Mouse (Mus musculus): ENCODE measurements around the gene Gpsm1.

Gpsm1 gene

DNA sequence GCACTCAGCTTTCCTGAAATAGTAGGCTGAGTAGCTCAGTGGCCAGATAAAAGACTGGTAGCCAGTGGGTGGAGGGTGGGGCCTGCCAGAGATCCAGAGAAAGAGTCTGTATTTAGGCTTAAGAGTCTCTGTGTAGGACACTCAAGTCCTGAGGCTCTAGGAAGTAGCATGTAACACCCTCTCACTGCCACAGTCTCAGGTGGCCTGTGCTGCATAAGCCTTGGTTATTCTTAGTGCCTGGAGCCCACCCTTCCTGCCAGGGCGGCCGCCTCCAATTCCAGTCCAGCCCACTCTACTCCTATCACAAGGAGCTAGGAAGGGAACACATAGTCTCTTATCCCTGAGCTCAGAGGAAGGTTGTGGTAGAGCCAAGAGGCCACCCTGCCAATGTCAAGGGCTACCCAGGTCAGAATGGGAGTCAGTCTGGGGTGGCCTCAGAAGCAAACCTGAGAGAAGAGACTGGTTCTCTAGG lies 26.2 kb downstream of the Gpsm1 start:
- DNase-seq (ENCODE audit: low read depth): no peak

DNA sequence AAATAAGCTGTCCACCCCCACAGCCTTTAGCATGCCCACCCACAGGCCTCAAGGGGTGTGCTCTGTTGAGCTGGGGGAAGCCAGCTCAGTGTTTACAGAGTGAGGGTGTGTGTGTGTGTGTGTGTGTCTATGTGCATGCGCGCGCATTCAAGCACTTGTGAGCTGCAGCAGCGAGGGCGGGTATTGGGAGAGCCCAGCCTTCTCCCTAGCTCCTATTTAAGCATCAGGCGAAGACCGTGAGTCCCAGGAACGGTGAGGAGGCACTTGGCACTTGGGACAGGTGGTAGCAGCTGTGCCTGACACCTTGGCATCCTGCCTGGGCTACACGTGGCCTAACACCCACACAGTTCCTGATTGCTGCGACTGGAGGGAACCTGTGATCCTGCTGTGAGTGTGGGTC lies 26.7 kb downstream of the Gpsm1 start:
- DNase-seq (ENCODE audit: low read depth): no peak

DNA sequence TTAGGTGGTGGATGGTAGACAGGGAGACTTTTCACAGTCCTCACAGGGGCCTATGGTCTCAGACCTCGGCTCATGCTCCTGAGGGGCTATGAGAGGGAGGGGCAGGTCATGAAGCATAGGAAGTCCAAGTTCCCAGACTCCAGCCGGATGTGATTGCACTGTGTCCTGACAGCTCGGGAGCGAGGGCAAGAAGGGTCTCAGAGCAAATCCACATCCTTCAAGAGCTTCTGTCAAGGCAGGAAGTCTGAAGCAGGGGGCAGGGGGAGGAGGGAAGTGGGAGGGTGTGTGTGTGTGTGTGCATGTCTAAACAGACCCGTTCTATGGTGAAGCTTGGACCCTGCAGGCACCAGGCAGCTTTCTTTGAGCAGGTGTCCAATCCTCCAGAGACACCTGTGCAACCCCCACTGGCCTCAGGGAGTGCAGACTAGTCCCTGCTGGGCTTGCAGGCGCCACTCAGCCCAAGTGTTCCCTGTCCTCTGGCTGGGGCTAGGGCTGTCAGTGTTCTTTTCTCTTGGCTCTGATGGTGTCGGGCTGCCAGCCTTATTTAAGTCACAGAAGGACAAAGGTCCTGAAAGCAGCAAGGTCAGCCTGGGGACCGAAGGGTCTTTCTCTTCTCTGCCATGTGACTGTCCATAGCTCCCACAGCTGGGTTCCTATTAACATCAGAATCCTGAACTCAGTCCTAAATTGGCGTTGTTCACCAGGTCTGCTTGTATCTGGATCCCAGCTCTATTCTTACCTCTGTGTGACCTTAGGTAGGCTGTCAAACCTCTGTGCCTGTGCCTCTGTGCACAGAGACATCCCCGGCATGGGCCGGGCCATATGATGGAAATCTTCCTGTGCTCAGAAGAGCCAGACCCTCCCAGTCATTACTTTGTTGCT lies 27.5 kb downstream of the Gpsm1 start:
- no peak for DNase-seq (ENCODE audit: low read depth)

DNA sequence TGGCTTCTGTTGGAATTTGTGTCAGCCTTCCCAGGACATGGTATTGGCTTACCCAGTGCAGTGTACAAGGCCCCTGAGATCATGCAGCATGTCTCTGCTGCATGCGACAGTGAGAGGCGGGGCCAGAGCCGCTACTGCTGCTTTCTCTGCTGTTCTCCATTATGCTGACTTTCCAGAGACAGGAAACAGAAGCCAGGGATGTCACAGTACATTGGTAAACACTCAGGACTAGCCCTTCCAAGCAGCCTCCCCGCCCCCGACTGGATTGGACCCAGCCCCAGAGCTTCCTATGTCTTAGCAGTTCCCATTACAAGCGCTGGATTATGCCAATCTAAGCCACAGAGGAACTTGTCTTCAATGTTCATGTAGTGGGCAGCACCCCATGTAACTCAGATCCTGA lies 32.9 kb downstream of the Gpsm1 start:
- DNase-seq (ENCODE audit: low read depth): no peak

DNA sequence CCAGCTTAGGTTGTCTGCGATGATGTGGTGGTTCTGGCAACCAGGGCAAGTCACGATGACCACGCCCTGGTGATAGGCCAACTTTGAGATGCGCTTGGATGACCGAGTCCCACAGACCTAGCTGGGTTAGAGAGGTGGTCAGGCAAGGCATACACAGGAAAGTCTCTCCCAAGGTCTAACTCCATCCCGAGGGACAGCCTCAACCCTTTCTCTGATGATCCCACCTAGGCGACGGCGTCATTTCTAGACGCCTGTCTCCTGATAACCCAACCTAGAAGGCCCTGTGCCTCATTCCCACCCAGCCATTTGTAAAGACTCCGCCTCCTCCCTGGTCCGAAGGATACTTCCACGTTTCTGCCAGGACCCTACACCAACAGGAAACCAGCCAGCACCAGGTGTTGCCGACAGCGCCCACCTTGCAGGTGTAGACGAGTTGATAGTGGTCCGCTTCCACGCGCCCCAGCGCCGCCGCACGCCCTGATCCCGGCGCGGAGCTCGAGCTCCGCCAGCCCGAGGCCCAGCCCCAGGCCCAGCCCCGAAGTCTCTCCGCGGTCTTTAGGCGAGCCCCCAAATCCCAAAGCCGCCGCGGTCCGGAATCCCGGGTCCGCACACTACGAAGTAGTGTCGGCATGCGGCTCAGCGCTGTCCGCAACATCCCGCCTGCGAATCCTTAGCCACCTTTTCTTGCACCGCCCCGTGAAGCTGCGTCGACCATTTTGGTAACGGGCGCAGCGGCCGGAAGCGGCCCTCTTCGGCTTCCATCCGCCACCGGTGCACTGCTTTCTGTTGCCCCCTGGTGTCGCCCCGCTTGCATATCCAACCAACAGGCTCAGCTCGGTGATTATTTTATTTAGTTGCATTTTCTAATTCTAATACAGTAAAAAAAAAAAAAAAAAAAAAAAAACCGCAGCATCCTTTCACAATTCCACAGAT lies 36.3 kb downstream of the Gpsm1 start, which contains the start of gene Dnlz:
Dnlz (minus strand) TSS at position 753 of the 933 bp plus-strand sequence.
- peak; percentile 94 for DNase-seq (ENCODE audit: low read depth)

DNA sequence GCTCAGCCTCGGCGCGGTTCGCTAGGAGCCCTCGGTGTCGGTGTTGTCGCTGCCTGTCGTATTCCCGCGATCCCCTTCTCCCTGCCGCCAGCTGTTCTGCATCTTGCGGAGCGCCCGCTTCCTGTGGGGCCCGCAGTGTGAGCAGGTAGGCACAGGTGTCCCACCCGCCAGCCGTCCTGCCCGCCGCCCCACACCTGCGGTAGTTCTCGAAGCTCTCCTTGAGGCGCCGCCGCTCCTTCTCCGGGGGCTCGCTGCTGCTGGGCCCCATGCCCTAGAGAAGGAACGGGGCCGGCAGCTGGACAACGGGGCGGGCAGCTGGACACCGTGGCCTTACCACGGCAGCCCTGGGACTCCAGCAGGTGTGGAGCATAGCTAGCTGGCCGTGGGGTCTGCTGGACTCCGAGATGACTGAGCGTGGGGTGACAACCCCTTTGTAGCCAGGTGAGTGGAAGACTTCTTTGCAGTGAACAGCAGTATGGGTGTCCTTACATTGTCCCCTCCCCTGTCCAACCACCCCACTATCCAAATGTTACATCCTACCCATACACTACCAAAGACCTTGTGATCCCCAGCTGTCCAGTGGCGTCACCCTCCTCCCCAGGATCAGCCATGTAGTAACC lies 37.1 kb downstream of the Gpsm1 start:
- peak; percentile 11 for DNase-seq (ENCODE audit: low read depth)

DNA sequence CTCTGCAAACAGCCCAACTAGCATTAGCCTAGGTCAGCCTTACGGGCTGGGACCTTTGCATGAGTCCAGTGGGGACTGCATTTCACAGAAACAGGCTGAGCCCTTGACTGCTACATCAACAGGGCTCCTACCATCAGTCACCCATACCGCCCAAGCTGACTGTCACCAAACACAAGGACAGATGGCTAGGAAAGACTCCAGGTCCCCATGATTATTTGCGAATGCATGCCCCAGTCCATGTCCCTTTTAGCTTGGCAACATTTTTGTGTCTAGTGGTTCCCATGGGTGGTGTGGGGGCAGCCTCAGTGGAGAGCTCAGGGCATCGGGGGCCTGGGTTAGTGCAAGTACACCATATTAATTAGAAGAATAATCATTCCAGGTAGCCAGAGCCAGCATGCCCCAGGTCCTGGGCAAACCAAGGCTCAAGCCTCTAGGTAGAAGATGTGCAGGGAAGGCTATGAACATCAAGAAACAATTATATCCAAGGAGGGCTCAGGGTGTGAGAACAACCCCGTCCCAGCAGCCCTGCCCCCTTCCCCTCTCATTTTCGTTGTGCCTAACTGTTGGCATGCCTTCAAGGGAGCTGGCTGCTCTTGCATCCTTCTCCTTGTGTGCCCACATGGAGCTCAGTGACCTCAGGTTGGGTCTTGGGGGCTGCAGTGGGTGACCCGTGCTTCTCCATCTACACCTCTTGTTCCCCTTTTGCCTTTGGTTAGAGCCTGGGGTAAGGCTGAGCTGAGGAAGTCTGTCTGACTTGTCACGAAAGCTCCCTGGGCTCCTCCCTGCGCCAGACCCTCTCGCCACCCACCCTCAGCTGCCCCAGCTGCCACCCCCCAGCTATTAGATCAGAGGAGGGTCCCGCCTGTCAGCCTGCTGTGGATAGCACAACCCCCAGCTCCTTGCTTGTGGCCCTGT lies 38.0 kb downstream of the Gpsm1 start:
- no peak for DNase-seq (ENCODE audit: low read depth)

DNA sequence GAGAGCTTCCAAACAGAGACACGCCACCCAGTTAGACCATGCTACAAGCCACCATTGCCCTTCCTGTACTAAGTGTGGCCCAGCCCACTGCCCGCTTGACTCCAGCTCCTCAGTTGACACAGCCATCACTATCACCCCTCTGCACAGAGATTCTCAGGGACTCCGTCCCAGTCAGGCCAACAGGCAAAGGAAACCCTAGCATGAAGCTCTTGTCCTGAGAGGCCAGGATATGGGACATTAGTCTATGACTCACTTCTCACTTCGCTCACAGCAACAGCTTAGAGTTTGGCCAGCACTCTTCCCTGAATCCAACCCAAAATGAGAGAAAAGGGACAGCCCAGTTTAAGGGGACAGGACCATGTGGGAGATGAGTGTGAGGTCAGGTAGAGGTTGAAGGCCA lies 39.1 kb downstream of the Gpsm1 start:
- no peak for DNase-seq (ENCODE audit: low read depth)

DNA sequence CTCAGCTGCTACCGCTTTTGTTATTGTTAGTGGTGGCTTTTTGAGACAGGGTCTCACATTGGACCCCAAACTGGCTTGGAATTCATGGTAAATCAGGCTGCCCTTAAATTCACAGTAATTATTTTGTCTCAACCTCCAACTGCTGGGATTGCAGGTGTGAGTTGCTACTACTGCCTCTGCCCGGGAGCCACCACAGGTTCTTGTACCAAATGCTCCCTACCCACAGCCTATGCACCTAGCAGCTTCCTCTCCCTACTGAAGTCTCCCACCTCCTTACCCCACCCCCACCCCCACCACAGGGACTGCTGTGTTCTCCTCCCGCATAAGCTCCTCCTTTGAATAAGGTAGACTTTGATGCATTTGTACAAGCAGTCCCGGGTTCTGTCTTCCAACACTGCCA lies 40.9 kb downstream of the Gpsm1 start:
- DNase-seq (ENCODE audit: low read depth): no peak

DNA sequence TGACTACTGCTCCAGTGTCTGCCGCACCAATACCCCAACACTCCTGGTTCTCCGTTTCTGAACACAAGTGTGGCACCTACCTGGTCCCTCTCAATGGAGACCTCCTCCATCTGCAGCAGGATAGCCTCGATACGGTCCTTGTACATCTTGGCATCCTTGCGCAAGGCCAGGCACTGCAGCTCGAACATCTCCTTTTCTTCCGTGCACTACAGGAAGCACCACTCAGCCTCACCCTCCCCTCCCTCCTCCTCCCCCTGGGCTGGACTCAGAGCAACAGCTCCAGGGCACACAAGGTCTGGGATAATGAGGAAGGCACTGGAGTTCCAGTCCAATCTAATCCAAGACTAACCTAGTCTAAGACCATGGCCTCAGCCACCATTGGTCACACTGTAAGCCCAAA lies 41.4 kb downstream of the Gpsm1 start:
- DNase-seq (ENCODE audit: low read depth): peak; percentile 48

DNA sequence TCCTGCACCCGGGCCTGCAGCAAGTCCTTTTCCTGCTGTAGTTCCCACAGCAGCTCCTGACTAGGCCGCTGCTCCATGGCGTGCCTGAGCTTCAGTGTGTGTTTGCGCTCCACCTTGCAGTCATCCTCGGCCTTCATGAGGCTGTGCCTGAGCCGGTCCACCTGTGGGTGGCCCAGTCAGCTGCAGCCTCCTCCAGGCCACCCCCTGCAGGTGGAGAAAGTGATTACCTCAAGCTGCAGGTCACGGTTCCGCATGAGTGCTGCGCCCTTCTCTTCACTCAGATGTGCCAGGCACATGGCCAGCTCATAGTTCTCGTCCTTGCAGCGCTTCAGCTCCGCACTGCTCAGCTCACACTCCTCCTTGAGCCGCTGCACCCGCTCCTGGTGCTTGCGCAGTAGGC lies 42.2 kb downstream of the Gpsm1 start:
- no peak for DNase-seq (ENCODE audit: low read depth)

DNA sequence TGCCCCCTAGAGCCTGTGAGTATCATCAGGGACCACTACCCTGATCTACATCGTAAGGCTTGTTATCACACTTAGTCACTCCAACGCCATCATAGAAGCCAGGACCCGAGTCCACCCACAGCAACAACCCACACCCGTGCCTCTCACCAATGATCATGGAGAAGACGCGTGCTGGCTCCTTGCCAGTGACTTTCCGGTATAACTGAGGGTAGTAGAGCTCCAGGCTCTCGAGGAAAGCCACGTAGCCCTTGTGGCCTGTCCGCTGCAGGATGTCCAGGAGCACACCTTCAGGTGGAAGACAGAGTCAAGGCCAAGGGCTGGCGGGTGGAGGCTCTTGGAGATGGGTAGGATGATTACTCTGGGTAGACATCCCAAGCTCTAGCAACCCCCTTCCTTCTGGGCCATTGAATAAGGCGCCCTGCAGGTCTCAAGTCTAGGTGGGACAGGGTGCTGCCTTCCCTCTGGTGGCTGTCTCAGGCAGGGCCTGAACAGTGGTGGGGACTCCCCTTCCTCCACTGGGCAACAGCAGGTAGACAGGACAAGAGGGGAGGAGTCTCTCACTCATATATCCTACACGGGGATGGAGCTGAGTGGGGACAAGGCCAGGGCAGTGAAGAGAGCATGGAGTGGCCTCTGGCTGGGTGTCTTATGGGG lies 43.5 kb downstream of the Gpsm1 start:
- DNase-seq (ENCODE audit: low read depth): peak; percentile 42

DNA sequence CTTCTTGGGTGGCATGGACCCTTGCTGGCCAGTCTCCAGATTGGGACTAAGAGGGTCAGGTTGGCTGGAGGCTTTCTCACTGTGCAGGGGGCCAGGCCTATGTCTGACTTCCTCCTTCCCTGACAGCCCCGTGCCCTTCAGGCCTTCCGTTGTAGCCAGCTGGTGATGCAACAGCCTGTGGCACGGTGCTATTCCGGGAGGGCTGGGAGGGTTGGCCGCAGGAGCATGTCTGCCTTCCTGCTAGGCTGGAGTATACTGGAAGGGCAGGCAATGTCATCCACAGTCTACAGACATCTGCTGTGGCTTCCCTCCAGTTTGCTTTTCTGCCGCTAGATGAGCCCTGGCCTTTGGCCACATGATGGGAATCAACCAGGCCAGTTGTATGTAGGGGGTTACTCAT lies 44.7 kb downstream of the Gpsm1 start:
- peak; percentile 82 for DNase-seq (ENCODE audit: low read depth)

DNA sequence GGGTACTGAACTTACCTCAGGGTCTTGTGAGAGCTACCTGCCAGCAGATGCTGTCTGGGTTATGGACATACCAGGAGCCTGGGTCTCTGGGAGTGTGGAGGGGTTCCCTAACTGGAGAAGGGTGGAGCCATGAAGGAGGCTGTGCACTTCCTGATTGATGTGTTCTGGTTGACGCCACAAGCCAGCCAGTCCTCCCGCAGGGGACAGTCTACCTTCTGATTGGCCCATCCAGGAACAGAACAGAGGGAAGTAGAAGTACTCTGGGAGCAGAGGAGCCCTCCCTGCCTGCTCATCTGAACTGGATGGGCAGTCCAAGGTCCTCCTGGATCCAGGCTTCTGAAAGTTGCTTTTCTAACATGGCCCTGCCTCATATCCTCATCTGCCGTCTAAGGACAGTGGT lies 45.5 kb downstream of the Gpsm1 start, which contains the start of gene Card9:
Card9 (minus strand) TSS at position 147 of the 400 bp plus-strand sequence.
- peak; percentile 84 for DNase-seq (ENCODE audit: low read depth)

DNA sequence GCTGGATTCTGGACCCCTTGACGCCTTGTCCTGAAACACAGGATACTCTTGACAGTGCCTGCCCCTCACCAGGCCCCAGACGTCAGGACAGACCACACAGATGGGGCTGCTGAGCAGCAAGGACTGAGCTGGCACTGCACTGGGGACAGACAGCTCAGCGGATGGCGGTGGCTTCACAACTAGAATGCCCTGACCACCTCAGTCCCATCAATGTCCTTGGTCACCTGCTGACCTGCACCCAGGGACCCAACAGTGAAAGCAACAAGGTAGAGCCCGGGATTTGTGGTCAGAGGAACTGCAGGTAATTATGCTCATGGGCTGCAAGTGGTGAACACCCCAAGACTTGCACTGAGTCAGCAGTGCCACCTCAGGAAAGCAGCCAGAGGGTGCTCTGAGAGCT lies 47.7 kb downstream of the Gpsm1 start:
- DNase-seq (ENCODE audit: low read depth): no peak

DNA sequence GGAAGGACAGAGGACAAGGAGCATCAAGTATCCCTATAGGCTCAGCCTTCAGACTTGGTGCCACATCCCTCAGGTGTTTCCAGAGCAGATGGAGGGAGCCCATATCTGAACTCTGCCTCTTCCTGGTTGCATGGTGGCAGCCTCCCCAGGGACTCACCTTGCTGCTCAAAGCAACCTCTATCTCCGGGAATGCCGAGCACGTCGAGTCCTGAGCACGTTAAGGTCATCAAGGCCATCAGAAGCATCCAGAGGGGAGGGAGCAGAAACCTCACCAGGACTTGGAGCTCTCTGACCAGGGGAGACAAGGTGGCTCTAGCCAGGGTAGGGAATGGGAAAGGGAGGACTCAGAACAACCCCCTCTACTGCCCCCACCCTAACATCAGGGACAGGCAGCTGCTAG lies 48.2 kb downstream of the Gpsm1 start:
- no peak for DNase-seq (ENCODE audit: low read depth)

DNA sequence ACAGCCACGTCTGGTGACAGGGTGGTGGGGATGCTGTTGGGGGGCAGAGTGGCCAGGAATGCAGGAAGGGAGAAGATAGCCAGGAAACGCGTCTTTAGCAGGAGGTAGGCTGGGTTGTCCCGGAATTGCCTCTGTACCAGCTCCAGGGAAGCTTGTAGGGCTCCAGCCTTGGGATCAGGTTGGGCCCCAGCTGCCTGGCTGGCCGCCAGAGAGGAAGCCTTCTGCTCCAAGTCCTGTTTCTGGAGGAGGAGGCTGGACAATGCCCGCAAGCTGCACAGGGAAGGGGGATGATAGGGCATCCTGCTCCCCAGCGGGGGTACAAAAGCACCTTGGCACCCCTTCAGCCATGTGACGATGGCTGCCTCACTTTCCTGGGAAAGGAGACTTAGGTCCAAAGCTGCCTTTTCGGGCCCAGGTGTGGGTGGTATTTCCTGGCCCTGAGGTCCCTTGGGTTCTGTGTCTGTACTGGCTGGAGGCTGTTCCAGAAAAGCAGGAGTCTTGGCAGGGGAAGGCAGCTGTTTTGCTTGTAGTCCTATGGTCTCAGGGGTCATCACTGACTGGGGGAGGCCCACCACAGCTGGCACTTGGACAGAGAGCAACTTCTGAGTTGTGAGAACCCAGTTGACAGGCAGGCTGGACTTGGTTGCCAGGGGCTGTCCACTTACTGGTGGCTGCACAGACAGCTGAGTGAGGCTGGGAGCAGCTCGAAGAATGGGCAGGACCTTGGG lies 49.6 kb downstream of the Gpsm1 start:
- no peak for DNase-seq (ENCODE audit: low read depth)

DNA sequence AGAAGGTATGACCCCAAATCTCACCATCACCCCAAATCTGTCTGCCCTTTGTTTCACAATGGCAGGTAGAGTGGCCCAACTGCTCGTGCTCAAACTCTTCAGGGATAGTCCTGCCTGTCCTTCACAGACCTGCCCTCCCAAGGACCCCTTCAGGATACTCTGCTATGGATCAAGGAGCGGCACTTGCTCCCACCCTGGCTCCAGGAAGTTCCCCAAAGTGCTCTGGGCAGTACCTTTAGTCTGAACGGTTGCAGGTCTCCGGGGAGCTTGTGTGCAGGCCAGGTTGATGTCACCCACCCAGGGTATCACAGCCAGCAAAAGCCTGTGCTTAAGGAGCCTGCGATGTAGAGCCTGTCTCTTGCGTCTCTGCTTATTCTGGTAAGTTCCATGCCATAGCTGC lies 52.6 kb downstream of the Gpsm1 start:
- DNase-seq (ENCODE audit: low read depth): no peak

DNA sequence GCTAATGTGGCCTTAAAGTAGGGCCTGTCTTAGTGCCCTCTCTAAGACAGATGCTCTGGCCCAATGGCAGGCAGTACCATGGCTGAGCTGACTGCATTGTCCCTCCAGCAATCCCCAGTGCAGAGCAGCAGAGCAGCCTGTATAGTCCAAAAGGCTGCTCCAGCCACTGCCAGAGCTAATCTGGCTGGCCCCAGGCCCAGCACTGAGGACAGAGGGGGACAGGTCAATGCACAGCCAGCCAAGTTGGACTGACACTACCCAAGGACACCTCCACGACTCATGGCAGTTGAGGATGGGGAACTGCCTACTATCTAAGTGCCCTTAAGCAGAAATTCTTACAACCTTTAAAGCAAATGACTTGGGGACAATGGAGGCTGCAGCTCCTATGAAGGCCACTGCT lies 53.3 kb downstream of the Gpsm1 start:
- DNase-seq (ENCODE audit: low read depth): no peak

DNA sequence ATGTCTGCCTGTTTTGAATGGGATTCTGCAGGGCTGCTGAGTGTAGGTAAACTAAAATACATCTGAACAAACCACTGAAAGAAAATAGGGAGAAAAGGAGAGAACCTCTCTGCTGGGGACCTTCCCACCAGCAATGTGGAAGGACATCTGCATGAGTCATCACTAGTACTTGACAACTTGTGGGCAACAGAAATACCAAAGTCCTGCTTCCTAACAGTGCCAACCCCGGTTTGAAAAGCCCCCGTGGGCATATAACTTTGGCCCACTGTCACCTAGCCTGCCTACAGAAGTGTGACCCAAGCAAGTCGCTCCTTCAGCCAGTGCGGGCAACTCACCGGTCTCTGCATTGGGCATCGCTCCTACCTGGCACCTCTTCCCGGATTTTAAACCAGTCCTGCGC lies 57.1 kb downstream of the Gpsm1 start:
- no peak for DNase-seq (ENCODE audit: low read depth)

Measured in 416B (cell line).